Mouse (Mus musculus) CD8-positive naive resting alpha-beta T cell, adult 2 months (primary cell): ENCODE results near the gene Msto1.
"Not testable (repeated sequence)": the region's sequence is repeated elsewhere in the genome, so short reads cannot be mapped to it uniquely, and the experiment has no call there.

Experiments
- DNase-seq, 2 experiments: peaks; one replicate each; pipeline ENCODE4 v3.0.0; 2022; ENCODE audit warnings: low read depth in 2 of 2, low spot score in 2 of 2

Msto1 gene

GRCm38 (mm10) chr3:88905209-88905608, 8.6 kb downstream of the Msto1 start:
- no peak for DNase-seq

- DNase-seq: no peak
Observed at GRCm38 (mm10) chr3:88904803-88905202, 9.0 kb downstream of the Msto1 start.

GRCm38 (mm10) chr3:88893011-88893410, 20.8 kb downstream of the Msto1 start:
- not testable (repeated sequence) for DNase-seq

- not testable (repeated sequence) for DNase-seq
Observed at GRCm38 (mm10) chr3:88882536-88882935, 31.3 kb downstream of the Msto1 start.

- not testable (repeated sequence) for DNase-seq
Observed at GRCm38 (mm10) chr3:88868449-88868848, 45.4 kb downstream of the Msto1 start.

- DNase-seq: not testable (repeated sequence)
Observed at GRCm38 (mm10) chr3:88867177-88867576, 46.6 kb downstream of the Msto1 start.

GRCm38 (mm10) chr3:88866735-88867134, 47.1 kb downstream of the Msto1 start:
- DNase-seq: not testable (repeated sequence)

GRCm38 (mm10) chr3:88862129-88862528, 51.7 kb downstream of the Msto1 start:
- DNase-seq: no peak

- DNase-seq: no peak
Observed at GRCm38 (mm10) chr3:88855837-88856236, 58.0 kb downstream of the Msto1 start.
